Mouse (Mus musculus): Measurements from ENCODE around the gene Hoxa3. TPM values are rescaled to one million over a fixed set of nuclear protein-coding genes. Genes with fewer than 3 reads are reported as not detected.

Hoxa3 gene
- total and polyA plus RNA-seq, 2 experiments from 2014 or later, result 1.6 TPM; not detected in 1

DNA sequence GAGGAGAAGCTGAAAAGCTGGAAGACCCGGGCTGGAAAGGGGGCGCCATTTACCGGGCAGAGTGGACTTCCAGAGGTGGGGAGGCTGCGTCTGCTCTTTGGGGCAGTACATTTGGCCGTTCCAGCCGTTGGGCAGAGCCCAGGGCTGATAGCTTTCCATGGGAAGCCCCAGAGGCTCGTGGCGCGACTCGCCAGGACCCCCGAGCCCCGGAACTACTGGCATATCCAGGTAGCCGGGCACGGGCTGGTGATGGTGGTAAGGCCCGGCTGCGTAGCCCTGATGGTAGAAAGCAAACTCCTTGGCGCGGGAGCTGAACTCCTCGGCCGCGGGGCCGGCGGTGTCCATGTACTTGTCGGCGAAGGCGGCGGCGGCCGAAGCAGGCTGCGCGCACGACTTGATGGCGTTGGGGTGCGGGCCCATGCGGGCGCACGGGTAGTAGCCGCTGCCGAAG is 46.7 kb upstream of the Hoxa3 start:
- no peak overlapping the region for H3K27ac ChIP-seq (ENCODE audit: low read depth, low read length)
- no peaks in the 10 kb centered on the region for H3K9me3 ChIP-seq (ENCODE audit: low read length)
- DNase-seq (ENCODE audit: low spot score), result no peak
- no peak overlapping the region for H3K9ac ChIP-seq (replicated peaks; ENCODE audit: low read length, poor library complexity, severe bottlenecking)
- WGBS, result 0% methylated on average over 17 of the region's 39 CpGs
- peaks cover 77% of the 10 kb centered on the region for H3K27me3 ChIP-seq (ENCODE audit: insufficient read depth, low read length)
- H3K36me3 ChIP-seq (ENCODE audit: insufficient read depth, low read length), result no peaks in the 10 kb centered on the region
- no peak; the same call in 1 of the 2 replicates for ATAC-seq (ENCODE audit: low FRiP score)
- peak overlapping the region; percentile 15; the same call in 1 of the 2 replicates for H3K4me3 ChIP-seq (ENCODE audit: low read depth, low read length)
- H3K4me2 ChIP-seq (ENCODE audit: low read depth, low read length, poor library complexity, severe bottlenecking), result peak overlapping the region; percentile 35; the same call in 1 of the 2 replicates
- no peaks in the 10 kb centered on the region for H3K4me1 ChIP-seq (ENCODE audit: insufficient read depth, low read length)
- no peak for TF ChIP-seq CTCF (IDR thresholded peaks at IDR 0.05)

DNA sequence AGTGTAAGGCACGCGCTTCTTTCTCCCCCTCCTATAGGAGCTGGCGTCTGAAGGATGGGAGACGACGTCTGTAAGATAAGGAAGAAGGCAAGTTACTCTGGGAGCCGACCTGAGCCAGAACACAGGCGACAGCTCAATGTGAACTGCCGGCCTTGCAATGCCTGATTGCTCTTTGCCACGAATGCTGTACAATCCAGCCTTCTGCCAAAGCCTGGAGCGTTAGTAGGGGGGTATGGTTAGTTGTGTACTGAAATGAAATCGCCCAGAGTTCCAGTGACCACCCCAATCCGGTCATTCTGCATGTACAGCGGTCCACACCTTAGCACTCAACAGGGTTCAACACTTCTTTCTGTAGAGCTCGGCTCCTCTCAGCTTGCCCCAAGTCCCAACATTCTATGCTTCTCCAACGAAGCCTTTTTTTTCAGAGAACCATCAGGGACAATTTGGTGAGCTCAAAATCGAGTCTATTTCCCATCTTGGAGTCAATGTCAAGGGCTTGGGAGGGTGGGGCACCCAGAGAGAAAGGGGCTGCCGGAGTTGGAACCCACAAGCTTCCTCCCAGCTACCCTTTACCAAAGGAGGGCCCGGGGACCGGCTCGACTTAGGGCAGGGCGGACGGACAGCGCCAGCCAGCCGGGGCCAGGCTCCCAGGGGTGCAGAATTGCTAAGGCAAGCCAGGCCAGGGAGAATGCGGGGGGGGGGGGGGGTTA is 46.1 kb upstream of the Hoxa3 start:
- no peak overlapping the region for H3K9ac ChIP-seq (replicated peaks; ENCODE audit: low read length, poor library complexity, severe bottlenecking)
- no peak overlapping the region for H3K4me3 ChIP-seq (ENCODE audit: low read depth, low read length)
- H3K27ac ChIP-seq (ENCODE audit: low read depth, low read length), result no peak overlapping the region
- no peak for TF ChIP-seq CTCF (IDR thresholded peaks at IDR 0.05)
- DNase-seq (ENCODE audit: low spot score), result no peak
- ATAC-seq (ENCODE audit: low FRiP score), result no peak
- WGBS, result 1% methylated on average over 24 of the region's 25 CpGs
- no peaks in the 10 kb centered on the region for H3K9me3 ChIP-seq (ENCODE audit: low read length)
- no peaks in the 10 kb centered on the region for H3K36me3 ChIP-seq (ENCODE audit: insufficient read depth, low read length)
- H3K4me1 ChIP-seq (ENCODE audit: insufficient read depth, low read length), result no peaks in the 10 kb centered on the region
- peaks cover 72% of the 10 kb centered on the region for H3K27me3 ChIP-seq (ENCODE audit: insufficient read depth, low read length)
- H3K4me2 ChIP-seq (ENCODE audit: low read depth, low read length, poor library complexity, severe bottlenecking), result no peak overlapping the region

DNA sequence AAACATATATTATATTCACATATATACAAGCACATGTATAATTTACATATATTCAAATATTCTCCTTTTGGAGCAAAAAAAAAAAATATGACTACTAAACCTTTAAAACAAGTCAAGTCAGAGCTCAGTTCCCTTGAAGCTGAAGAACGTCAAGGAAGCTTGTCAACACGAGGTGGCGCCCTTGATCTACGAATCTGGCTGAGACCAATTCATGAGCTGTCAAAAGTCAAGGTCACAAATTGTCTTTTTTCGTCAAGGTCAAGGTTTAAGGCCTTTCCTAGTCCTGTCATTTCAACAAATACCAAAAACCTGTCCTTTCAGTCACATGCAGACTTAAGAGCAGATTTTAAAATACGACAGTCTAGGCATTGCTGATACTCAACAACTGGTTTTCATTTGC is 43.8 kb upstream of the Hoxa3 start:
- H3K36me3 ChIP-seq (ENCODE audit: insufficient read depth, low read length), result no peaks in the 10 kb centered on the region
- H3K27me3 ChIP-seq (ENCODE audit: insufficient read depth, low read length), result peaks cover 71% of the 10 kb centered on the region

DNA sequence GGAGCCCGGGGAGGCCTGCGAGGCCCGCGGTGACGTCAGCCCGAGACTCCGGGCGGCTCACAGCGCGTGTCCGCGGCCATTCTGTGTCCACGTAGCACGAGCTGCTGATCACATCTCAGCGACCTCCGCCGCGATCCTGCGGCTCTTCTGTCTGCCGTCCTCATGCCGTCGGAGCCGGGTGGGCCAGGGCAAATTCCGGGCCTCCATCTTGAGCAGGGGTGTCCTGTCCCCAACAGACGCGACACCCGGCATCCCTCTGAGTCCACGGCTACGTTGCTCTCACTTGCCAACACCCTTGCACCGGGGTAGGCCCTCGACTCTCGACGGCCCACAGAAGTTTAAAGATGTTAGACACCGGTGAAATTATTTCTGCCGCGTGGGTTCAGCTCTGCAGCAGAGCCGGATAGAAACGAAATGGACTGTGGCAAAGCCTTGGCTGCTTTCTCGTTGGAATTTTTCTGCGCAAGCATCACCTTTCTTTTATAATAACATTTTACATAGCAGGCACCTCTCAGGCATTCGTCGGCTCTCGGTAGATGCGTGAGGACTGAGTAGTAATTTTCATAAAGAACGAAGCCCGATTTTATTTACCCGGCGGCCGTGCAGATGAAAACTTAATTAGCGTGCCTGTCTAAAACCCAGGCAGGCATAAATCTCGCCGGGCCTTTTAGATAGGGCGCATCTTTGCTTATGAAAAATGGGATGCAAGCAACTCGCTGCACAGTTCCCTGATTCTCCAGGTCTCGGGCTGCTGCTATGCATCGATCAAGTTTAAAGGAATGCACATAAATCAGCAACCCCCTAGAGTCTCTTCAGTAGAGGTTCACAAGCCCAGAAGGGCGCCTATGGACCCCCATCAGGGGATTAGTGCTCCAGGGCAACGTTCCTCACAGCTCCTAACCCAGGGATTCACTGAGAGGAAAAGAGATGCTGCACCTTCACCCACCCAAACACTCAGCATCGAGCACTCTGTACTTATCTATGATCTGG is 40.7 kb upstream of the Hoxa3 start:
- TF ChIP-seq CTCF (IDR thresholded peaks at IDR 0.05), result no peak
- Histone ChIP-seq H3K9me3 (ENCODE audit: low read length) (no peaks in the 10 kb centered on the region), H3K36me3 (ENCODE audit: insufficient read depth, low read length) (no peaks in the 10 kb centered on the region), H3K4me1 (ENCODE audit: insufficient read depth, low read length) (no peaks in the 10 kb centered on the region), H3K27ac (ENCODE audit: low read depth, low read length) (no peak overlapping the region), H3K4me2 (ENCODE audit: low read depth, low read length, poor library complexity, severe bottlenecking) (no peak overlapping the region), H3K27me3 (ENCODE audit: insufficient read depth, low read length) (peaks cover 75% of the 10 kb centered on the region), H3K9ac (replicated peaks; ENCODE audit: low read length, poor library complexity, severe bottlenecking) (no peak overlapping the region), H3K4me3 (ENCODE audit: low read depth, low read length) (no peak overlapping the region)
- 1% methylated on average over 59 of the region's 59 CpGs for WGBS
- DNase-seq (ENCODE audit: low spot score) (no peak), ATAC-seq (ENCODE audit: low FRiP score) (no peak)

More for the DNA sequence above, 43.8 kb upstream of the Hoxa3 start:
- WGBS, result 0% methylated on average over 6 of the region's 6 CpGs
- TF ChIP-seq CTCF (IDR thresholded peaks at IDR 0.05), result peak; percentile 84
- Histone ChIP-seq H3K4me2 (ENCODE audit: low read depth, low read length, poor library complexity, severe bottlenecking) (no peak overlapping the region), H3K27ac (ENCODE audit: low read depth, low read length) (no peak overlapping the region), H3K9ac (replicated peaks; ENCODE audit: low read length, poor library complexity, severe bottlenecking) (no peak overlapping the region), H3K9me3 (ENCODE audit: low read length) (no peaks in the 10 kb centered on the region), H3K4me1 (ENCODE audit: insufficient read depth, low read length) (no peaks in the 10 kb centered on the region), H3K4me3 (ENCODE audit: low read depth, low read length) (no peak overlapping the region)
- peak; percentile 81 for DNase-seq (ENCODE audit: low spot score)
- no peak for ATAC-seq (ENCODE audit: low FRiP score)

DNA sequence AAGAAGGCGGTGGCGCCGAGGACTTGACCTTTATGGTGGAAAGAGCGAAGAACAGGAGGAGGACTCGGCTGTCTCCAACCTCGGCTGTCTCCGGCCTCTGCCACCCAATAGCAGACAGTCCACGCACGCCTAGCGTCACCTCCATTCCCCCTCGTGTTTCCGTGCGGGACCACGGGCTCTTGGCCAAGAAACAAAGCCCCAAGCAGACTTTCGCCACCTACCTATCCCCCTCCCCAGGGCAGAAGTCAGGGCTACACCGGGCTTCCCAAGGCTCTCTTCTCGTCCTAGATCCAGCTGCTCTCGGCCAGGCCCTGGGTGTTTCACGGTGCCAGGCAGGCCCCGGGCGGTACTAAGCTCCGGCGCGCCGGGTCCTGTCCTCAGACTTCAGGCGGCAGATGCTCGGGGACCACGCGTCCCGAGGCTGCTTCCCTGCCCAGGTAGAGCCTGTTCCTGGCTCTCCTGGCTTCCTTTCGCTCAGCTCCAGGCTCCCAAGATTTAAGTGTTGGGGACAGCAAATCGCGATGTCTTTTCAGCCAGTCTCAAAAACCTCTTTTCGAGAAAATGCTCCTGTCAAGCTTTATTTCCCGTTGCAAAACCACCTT is 39.7 kb upstream of the Hoxa3 start:
- no peaks in the 10 kb centered on the region for H3K36me3 ChIP-seq (ENCODE audit: insufficient read depth, low read length)
- no peak for TF ChIP-seq CTCF (IDR thresholded peaks at IDR 0.05)
- H3K4me1 ChIP-seq (ENCODE audit: insufficient read depth, low read length), result no peaks in the 10 kb centered on the region
- DNase-seq (ENCODE audit: low spot score), result no peak
- H3K9ac ChIP-seq (replicated peaks; ENCODE audit: low read length, poor library complexity, severe bottlenecking), result no peak overlapping the region
- ATAC-seq (ENCODE audit: low FRiP score), result no peak
- no peak overlapping the region for H3K4me2 ChIP-seq (ENCODE audit: low read depth, low read length, poor library complexity, severe bottlenecking)
- no peaks in the 10 kb centered on the region for H3K9me3 ChIP-seq (ENCODE audit: low read length)
- H3K27me3 ChIP-seq (ENCODE audit: insufficient read depth, low read length), result peaks cover 80% of the 10 kb centered on the region
- H3K27ac ChIP-seq (ENCODE audit: low read depth, low read length), result no peak overlapping the region
- no peak overlapping the region for H3K4me3 ChIP-seq (ENCODE audit: low read depth, low read length)
- under 1% methylated on average over 35 of the region's 35 CpGs for WGBS
